Mouse (Mus musculus): ENCODE measurements at regions not wholly inside any gene's neighbourhood (a gene's known extent, or its start where the extent isn't known, plus 50 kb on each side); places are given as distances from the start of the nearest gene placed in this dataset.

GRCm38 (mm10) chrX:143996716-143997115, 63.6 kb upstream of the Dcx start:
- ChIA-PET CTCF (interaction anchor here (0.6 to 1.8 kb wide), 6 partner anchors 150 to 329 kb away, joined by 3 to 13 read pairs (median 4); no protein-coding TSS in a partner anchor), POLR2A (no interaction called here)
